Mouse (Mus musculus): ENCODE measurements around the gene Nat8f6. TPM values are rescaled to one million over a fixed set of nuclear protein-coding genes. Genes with fewer than 3 reads are reported as not detected.

The Nat8f6 gene
- polyA plus RNA-seq, 1 experiment from 2014 or later, result not detected

GRCm38 (mm10) chr6:85862565-85862964 lies 41.8 kb upstream of the Nat8f6 start:
- Histone ChIP-seq H3K9me3 (ENCODE audit: control insufficient read depth, low read length) (no peaks in the 10 kb centered on the region), H3K9ac (ENCODE audit: low read depth, low read length) (no peak overlapping the region), H3K4me1 (ENCODE audit: control insufficient read depth, insufficient read depth, low read length) (no peaks in the 10 kb centered on the region), H3K4me3 (ENCODE audit: low read depth, low read length) (no peak overlapping the region), H3K27me3 (replicated peaks; ENCODE audit: control insufficient read depth, insufficient read depth, low read length) (no peaks in the 10 kb centered on the region), H3K36me3 (ENCODE audit: control insufficient read depth, insufficient read depth, low read length) (no peaks in the 10 kb centered on the region), H3K4me2 (ENCODE audit: low read depth, low read length) (no peak overlapping the region), H3K27ac (replicated peaks; ENCODE audit: low read depth, low read length) (no peak overlapping the region)
- WGBS, result 69% methylated on average over 3 of the region's 3 CpGs
- DNase-seq (ENCODE audit: low spot score) (no peak), ATAC-seq (ENCODE audit: low read depth) (no peak)

GRCm38 (mm10) chr6:85861247-85861646 lies 40.5 kb upstream of the Nat8f6 start:
- H3K4me1 ChIP-seq (ENCODE audit: control insufficient read depth, insufficient read depth, low read length), result no peaks in the 10 kb centered on the region
- no peak overlapping the region for H3K4me2 ChIP-seq (ENCODE audit: low read depth, low read length)
- no peaks in the 10 kb centered on the region for H3K27me3 ChIP-seq (replicated peaks; ENCODE audit: control insufficient read depth, insufficient read depth, low read length)
- no peak overlapping the region for H3K27ac ChIP-seq (replicated peaks; ENCODE audit: low read depth, low read length)
- H3K36me3 ChIP-seq (ENCODE audit: control insufficient read depth, insufficient read depth, low read length), result no peaks in the 10 kb centered on the region
- no peak overlapping the region for H3K9ac ChIP-seq (ENCODE audit: low read depth, low read length)
- WGBS, result 78% methylated on average over 3 of the region's 3 CpGs
- no peak overlapping the region for H3K4me3 ChIP-seq (ENCODE audit: low read depth, low read length)
- ATAC-seq (ENCODE audit: low read depth) (no peak), DNase-seq (ENCODE audit: low spot score) (no peak)
- no peaks in the 10 kb centered on the region for H3K9me3 ChIP-seq (ENCODE audit: control insufficient read depth, low read length)

GRCm38 (mm10) chr6:85856194-85856678 lies 35.5 kb upstream of the Nat8f6 start:
- ATAC-seq (ENCODE audit: low read depth), result peak; percentile 22; the same call in 1 of the 2 replicates
- no peak overlapping the region for H3K9ac ChIP-seq (ENCODE audit: low read depth, low read length)

GRCm38 (mm10) chr6:85853481-85853880 lies 32.7 kb upstream of the Nat8f6 start:
- DNase-seq (ENCODE audit: low spot score) (no peak), ATAC-seq (ENCODE audit: low read depth) (no peak)
- H3K4me1 ChIP-seq (ENCODE audit: control insufficient read depth, insufficient read depth, low read length), result no peaks in the 10 kb centered on the region
- no peaks in the 10 kb centered on the region for H3K36me3 ChIP-seq (ENCODE audit: control insufficient read depth, insufficient read depth, low read length)
- H3K4me3 ChIP-seq (ENCODE audit: low read depth, low read length), result no peak overlapping the region
- no peak overlapping the region for H3K4me2 ChIP-seq (ENCODE audit: low read depth, low read length)
- no peaks in the 10 kb centered on the region for H3K9me3 ChIP-seq (ENCODE audit: control insufficient read depth, low read length)
- H3K27me3 ChIP-seq (replicated peaks; ENCODE audit: control insufficient read depth, insufficient read depth, low read length), result no peaks in the 10 kb centered on the region
- no peak overlapping the region for H3K27ac ChIP-seq (replicated peaks; ENCODE audit: low read depth, low read length)
- 70% methylated on average over 3 of the region's 3 CpGs for WGBS
- no peak overlapping the region for H3K9ac ChIP-seq (ENCODE audit: low read depth, low read length)

More at GRCm38 (mm10) chr6:85856194-85856678, 35.5 kb upstream of the Nat8f6 start:
- Histone ChIP-seq H3K27ac (replicated peaks; ENCODE audit: low read depth, low read length) (no peak overlapping the region), H3K36me3 (ENCODE audit: control insufficient read depth, insufficient read depth, low read length) (no peaks in the 10 kb centered on the region), H3K4me1 (ENCODE audit: control insufficient read depth, insufficient read depth, low read length) (no peaks in the 10 kb centered on the region), H3K4me3 (ENCODE audit: low read depth, low read length) (no peak overlapping the region), H3K27me3 (replicated peaks; ENCODE audit: control insufficient read depth, insufficient read depth, low read length) (no peaks in the 10 kb centered on the region), H3K9me3 (ENCODE audit: control insufficient read depth, low read length) (no peaks in the 10 kb centered on the region), H3K4me2 (ENCODE audit: low read depth, low read length) (no peak overlapping the region)
- 42% methylated on average over 1 of the region's 1 CpGs for WGBS
- no peak for DNase-seq (ENCODE audit: low spot score)

GRCm38 (mm10) chr6:85851062-85851773 lies 30.5 kb upstream of the Nat8f6 start:
- no peak overlapping the region for H3K4me2 ChIP-seq (ENCODE audit: low read depth, low read length)
- no peaks in the 10 kb centered on the region for H3K27me3 ChIP-seq (replicated peaks; ENCODE audit: control insufficient read depth, insufficient read depth, low read length)
- H3K4me3 ChIP-seq (ENCODE audit: low read depth, low read length), result no peak overlapping the region
- H3K4me1 ChIP-seq (ENCODE audit: control insufficient read depth, insufficient read depth, low read length), result no peaks in the 10 kb centered on the region
- no peak overlapping the region for H3K27ac ChIP-seq (replicated peaks; ENCODE audit: low read depth, low read length)
- no peaks in the 10 kb centered on the region for H3K9me3 ChIP-seq (ENCODE audit: control insufficient read depth, low read length)
- no peaks in the 10 kb centered on the region for H3K36me3 ChIP-seq (ENCODE audit: control insufficient read depth, insufficient read depth, low read length)
- DNase-seq (ENCODE audit: low spot score) (no peak), ATAC-seq (ENCODE audit: low read depth) (no peak)
- H3K9ac ChIP-seq (ENCODE audit: low read depth, low read length), result no peak overlapping the region
- WGBS, result 89% methylated on average over 7 of the region's 7 CpGs

- DNase-seq (ENCODE audit: low spot score) (peak; percentile 19), ATAC-seq (ENCODE audit: low read depth) (peak; percentile 70; the same call in 1 of the 2 replicates)
- H3K9me3 ChIP-seq (ENCODE audit: control insufficient read depth, low read length), result no peaks in the 10 kb centered on the region
- no peaks in the 10 kb centered on the region for H3K4me1 ChIP-seq (ENCODE audit: control insufficient read depth, insufficient read depth, low read length)
- H3K27ac ChIP-seq (replicated peaks; ENCODE audit: low read depth, low read length), result no peak overlapping the region
- H3K36me3 ChIP-seq (ENCODE audit: control insufficient read depth, insufficient read depth, low read length), result no peaks in the 10 kb centered on the region
- H3K27me3 ChIP-seq (replicated peaks; ENCODE audit: control insufficient read depth, insufficient read depth, low read length), result no peaks in the 10 kb centered on the region
- no peak overlapping the region for H3K4me3 ChIP-seq (ENCODE audit: low read depth, low read length)
- WGBS, result 16% methylated on average over 2 of the region's 2 CpGs
- no peak overlapping the region for H3K4me2 ChIP-seq (ENCODE audit: low read depth, low read length)
- H3K9ac ChIP-seq (ENCODE audit: low read depth, low read length), result no peak overlapping the region
Measured at GRCm38 (mm10) chr6:85849240-85849639, 28.5 kb upstream of the Nat8f6 start.

GRCm38 (mm10) chr6:85848140-85848539 lies 27.4 kb upstream of the Nat8f6 start:
- no peaks in the 10 kb centered on the region for H3K27me3 ChIP-seq (replicated peaks; ENCODE audit: control insufficient read depth, insufficient read depth, low read length)
- ATAC-seq (ENCODE audit: low read depth) (no peak), DNase-seq (ENCODE audit: low spot score) (no peak)
- no peaks in the 10 kb centered on the region for H3K9me3 ChIP-seq (ENCODE audit: control insufficient read depth, low read length)
- no peaks in the 10 kb centered on the region for H3K36me3 ChIP-seq (ENCODE audit: control insufficient read depth, insufficient read depth, low read length)
- H3K27ac ChIP-seq (replicated peaks; ENCODE audit: low read depth, low read length), result no peak overlapping the region
- no peak overlapping the region for H3K9ac ChIP-seq (ENCODE audit: low read depth, low read length)
- 79% methylated on average over 4 of the region's 4 CpGs for WGBS
- no peaks in the 10 kb centered on the region for H3K4me1 ChIP-seq (ENCODE audit: control insufficient read depth, insufficient read depth, low read length)
- H3K4me3 ChIP-seq (ENCODE audit: low read depth, low read length), result no peak overlapping the region
- no peak overlapping the region for H3K4me2 ChIP-seq (ENCODE audit: low read depth, low read length)

- 42% methylated on average over 1 of the region's 1 CpGs for WGBS
- H3K9me3 ChIP-seq (ENCODE audit: control insufficient read depth, low read length), result no peaks in the 10 kb centered on the region
Measured at GRCm38 (mm10) chr6:85846921-85847320, 26.2 kb upstream of the Nat8f6 start.

More at GRCm38 (mm10) chr6:85846921-85847320, 26.2 kb upstream of the Nat8f6 start:
- H3K9ac ChIP-seq (ENCODE audit: low read depth, low read length), result no peak overlapping the region
- H3K4me1 ChIP-seq (ENCODE audit: control insufficient read depth, insufficient read depth, low read length), result no peaks in the 10 kb centered on the region
- no peak overlapping the region for H3K27ac ChIP-seq (replicated peaks; ENCODE audit: low read depth, low read length)
- H3K4me2 ChIP-seq (ENCODE audit: low read depth, low read length), result no peak overlapping the region
- no peaks in the 10 kb centered on the region for H3K27me3 ChIP-seq (replicated peaks; ENCODE audit: control insufficient read depth, insufficient read depth, low read length)
- no peak for DNase-seq (ENCODE audit: low spot score)
- H3K36me3 ChIP-seq (ENCODE audit: control insufficient read depth, insufficient read depth, low read length), result no peaks in the 10 kb centered on the region
- no peak for ATAC-seq (ENCODE audit: low read depth)
- no peak overlapping the region for H3K4me3 ChIP-seq (ENCODE audit: low read depth, low read length)
